Mouse (Mus musculus): ENCODE data around the gene Hmgb4.

DNA sequence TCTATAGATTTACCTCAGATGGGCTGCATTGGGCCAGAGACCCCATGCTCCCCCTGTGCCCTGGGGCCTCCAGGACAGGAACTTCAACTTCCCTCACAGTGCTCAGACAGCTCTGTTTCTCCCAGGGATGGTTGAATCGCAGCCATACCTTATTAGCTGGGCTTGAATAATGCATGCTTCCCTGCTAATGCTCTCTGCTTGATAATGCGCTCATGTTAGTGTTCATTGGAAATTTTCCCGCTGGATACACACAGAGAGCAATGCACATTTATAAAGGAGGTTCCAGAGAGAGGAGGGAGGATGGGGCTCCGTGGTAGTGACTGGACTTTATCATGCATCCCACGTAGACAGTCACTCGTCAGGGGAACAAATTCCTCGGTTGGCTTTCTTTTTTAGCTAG, 27.3 kb upstream of the Hmgb4 start:
- TF ChIP-seq TAL1 (IDR thresholded peaks at IDR 0.05; ENCODE audit: low read length) (no peak), GATA1 (IDR thresholded peaks at IDR 0.05; ENCODE audit: low read length) (no peak)
